Mouse (Mus musculus): Measurements from ENCODE around the gene Ap4s1.

- TF ChIP-seq CTCF (IDR thresholded peaks at IDR 0.05), result no peak
- peak; percentile 53; the same call in 1 of the 2 replicates for TF ChIP-seq EP300 (IDR thresholded peaks at IDR 0.05)
These were observed 13.7 kb downstream of the Ap4s1 start for GRCm38 (mm10) chr12:51704572-51704971.

Measured in lung, postnatal 0 days (tissue).